Mouse (Mus musculus): ENCODE results near the gene Dapk3. TPM values are rescaled to one million over a fixed set of nuclear protein-coding genes. Genes with fewer than 3 reads are reported as not detected.

The Dapk3 gene
- polyA plus RNA-seq, 1 experiment from 2014 or later = 65.4 TPM

- peak overlapping the region; percentile 82 for H3K4me2 ChIP-seq
- H3K4me1 ChIP-seq = peaks cover 56% of the 10 kb centered on the region
- H3K9me3 ChIP-seq = no peaks in the 10 kb centered on the region
- ATAC-seq (ENCODE audit: insufficient read depth, low FRiP score, low read depth) = no peak
- 39% methylated on average over 8 of the region's 8 CpGs for WGBS
- peaks cover 20% of the 10 kb centered on the region for H3K36me3 ChIP-seq
- H3K9ac ChIP-seq = peak overlapping the region; percentile 19; the same call in 1 of the 2 replicates
- 0 out of 2 replicates have a peak, but pooled peaks cover 3% of the 10 kb centered on the region for H3K27me3 ChIP-seq (replicated peaks)
- H3K27ac ChIP-seq = peak overlapping the region; percentile 87
- H3K4me3 ChIP-seq (replicated peaks) = peak overlapping the region; percentile 81
Observed at GRCm38 (mm10) chr10:81140005-81140404, 42.8 kb upstream of the Dapk3 start.

GRCm38 (mm10) chr10:81140717-81141454 lies 41.9 kb upstream of the Dapk3 start:
- Histone ChIP-seq H3K4me2 (peak overlapping the region; percentile 82), H3K4me3 (replicated peaks) (peak overlapping the region; percentile 81), H3K4me1 (peaks cover 53% of the 10 kb centered on the region), H3K27ac (peak overlapping the region; percentile 87), H3K27me3 (replicated peaks) (no peaks in the 10 kb centered on the region), H3K9me3 (no peaks in the 10 kb centered on the region), H3K9ac (peak overlapping the region; percentile 19; the same call in 1 of the 2 replicates), H3K36me3 (peaks cover 29% of the 10 kb centered on the region)
- no peak for ATAC-seq (ENCODE audit: insufficient read depth, low FRiP score, low read depth)
- 39% methylated on average over 10 of the region's 10 CpGs for WGBS

GRCm38 (mm10) chr10:81141455-81142210 lies 41.2 kb upstream of the Dapk3 start:
- H3K9me3 ChIP-seq = no peaks in the 10 kb centered on the region
- peak overlapping the region; percentile 10; the same call in 1 of the 2 replicates for H3K9ac ChIP-seq
- peak overlapping the region; percentile 82 for H3K4me2 ChIP-seq
- no peaks in the 10 kb centered on the region for H3K27me3 ChIP-seq (replicated peaks)
- H3K4me3 ChIP-seq (replicated peaks) = peak overlapping the region; percentile 81
- ATAC-seq (ENCODE audit: insufficient read depth, low FRiP score, low read depth) = no peak
- H3K27ac ChIP-seq = peak overlapping the region; percentile 87
- peaks cover 37% of the 10 kb centered on the region for H3K36me3 ChIP-seq
- H3K4me1 ChIP-seq = peaks cover 56% of the 10 kb centered on the region
- 68% methylated on average over 7 of the region's 7 CpGs for WGBS

- H3K4me1 ChIP-seq = peaks cover 61% of the 10 kb centered on the region
- peaks cover 46% of the 10 kb centered on the region for H3K36me3 ChIP-seq
- peak overlapping the region; percentile 87 for H3K27ac ChIP-seq
- WGBS = 72% methylated on average over 5 of the region's 5 CpGs
- peak overlapping the region; percentile 82 for H3K4me2 ChIP-seq
- ATAC-seq (ENCODE audit: insufficient read depth, low FRiP score, low read depth) = no peak
- H3K27me3 ChIP-seq (replicated peaks) = no peaks in the 10 kb centered on the region
- no peak overlapping the region for H3K4me3 ChIP-seq (replicated peaks)
- no peaks in the 10 kb centered on the region for H3K9me3 ChIP-seq
- H3K9ac ChIP-seq = 0 out of 2 replicates have a peak overlapping the region, but pooled peaks have one; percentile 4
Observed at GRCm38 (mm10) chr10:81142551-81142981, 40.2 kb upstream of the Dapk3 start.

GRCm38 (mm10) chr10:81143157-81143633 lies 39.6 kb upstream of the Dapk3 start:
- Histone ChIP-seq H3K36me3 (peaks cover 52% of the 10 kb centered on the region), H3K4me1 (peaks cover 61% of the 10 kb centered on the region), H3K9ac (0 out of 2 replicates have a peak overlapping the region, but pooled peaks have one; percentile 4), H3K27me3 (replicated peaks) (no peaks in the 10 kb centered on the region), H3K9me3 (no peaks in the 10 kb centered on the region), H3K4me3 (replicated peaks) (no peak overlapping the region), H3K27ac (peak overlapping the region; percentile 87), H3K4me2 (peak overlapping the region; percentile 82; the same call in 1 of the 2 replicates)
- WGBS = 82% methylated on average over 7 of the region's 7 CpGs
- ATAC-seq (ENCODE audit: insufficient read depth, low FRiP score, low read depth) = no peak

- Histone ChIP-seq H3K36me3 (peaks cover 60% of the 10 kb centered on the region), H3K4me2 (no peak overlapping the region), H3K9me3 (no peaks in the 10 kb centered on the region), H3K4me1 (peaks cover 59% of the 10 kb centered on the region), H3K4me3 (replicated peaks) (no peak overlapping the region), H3K27ac (no peak overlapping the region), H3K9ac (no peak overlapping the region), H3K27me3 (replicated peaks) (no peaks in the 10 kb centered on the region)
- no peak for ATAC-seq (ENCODE audit: insufficient read depth, low FRiP score, low read depth)
- WGBS = 93% methylated on average over 52 of the region's 52 CpGs
Observed at GRCm38 (mm10) chr10:81143845-81144437, 38.9 kb upstream of the Dapk3 start.

- ATAC-seq (ENCODE audit: insufficient read depth, low FRiP score, low read depth) = no peak
- Histone ChIP-seq H3K4me1 (peaks cover 51% of the 10 kb centered on the region), H3K27me3 (replicated peaks) (no peaks in the 10 kb centered on the region), H3K4me2 (no peak overlapping the region), H3K9ac (no peak overlapping the region), H3K9me3 (no peaks in the 10 kb centered on the region), H3K27ac (peak overlapping the region; percentile 84; the same call in 1 of the 2 replicates), H3K36me3 (peaks cover 65% of the 10 kb centered on the region), H3K4me3 (replicated peaks) (no peak overlapping the region)
- WGBS = 91% methylated on average over 27 of the region's 27 CpGs
Observed at GRCm38 (mm10) chr10:81144667-81145066, 38.1 kb upstream of the Dapk3 start.

GRCm38 (mm10) chr10:81145307-81145706 lies 37.5 kb upstream of the Dapk3 start:
- H3K4me1 ChIP-seq = peaks cover 45% of the 10 kb centered on the region
- H3K9ac ChIP-seq = no peak overlapping the region
- H3K27me3 ChIP-seq (replicated peaks) = no peaks in the 10 kb centered on the region
- H3K4me3 ChIP-seq (replicated peaks) = peak overlapping the region; percentile 12; the same call in 1 of the 2 replicates
- peak overlapping the region; percentile 84 for H3K27ac ChIP-seq
- 91% methylated on average over 6 of the region's 6 CpGs for WGBS
- peaks cover 72% of the 10 kb centered on the region for H3K36me3 ChIP-seq
- no peak for ATAC-seq (ENCODE audit: insufficient read depth, low FRiP score, low read depth)
- H3K9me3 ChIP-seq = no peaks in the 10 kb centered on the region
- peak overlapping the region; percentile 38; the same call in 1 of the 2 replicates for H3K4me2 ChIP-seq

- WGBS = 67% methylated on average over 7 of the region's 7 CpGs
Observed at GRCm38 (mm10) chr10:81145778-81146177, 37.0 kb upstream of the Dapk3 start.

GRCm38 (mm10) chr10:81146296-81146695 lies 36.5 kb upstream of the Dapk3 start:
- 65% methylated on average over 4 of the region's 4 CpGs for WGBS
- Histone ChIP-seq H3K4me3 (replicated peaks) (peak overlapping the region; percentile 12; the same call in 1 of the 2 replicates), H3K36me3 (peaks cover 75% of the 10 kb centered on the region), H3K27ac (peak overlapping the region; percentile 84), H3K4me2 (peak overlapping the region; percentile 38), H3K9me3 (no peaks in the 10 kb centered on the region), H3K4me1 (peaks cover 35% of the 10 kb centered on the region), H3K27me3 (replicated peaks) (no peaks in the 10 kb centered on the region), H3K9ac (no peak overlapping the region; the same call in 1 of the 2 replicates)
- peak; percentile 11 for ATAC-seq (ENCODE audit: insufficient read depth, low FRiP score, low read depth)

More at GRCm38 (mm10) chr10:81145778-81146177, 37.0 kb upstream of the Dapk3 start:
- ATAC-seq (ENCODE audit: insufficient read depth, low FRiP score, low read depth) = peak; percentile 54
- Histone ChIP-seq H3K27me3 (replicated peaks) (no peaks in the 10 kb centered on the region), H3K9ac (no peak overlapping the region), H3K27ac (peak overlapping the region; percentile 84), H3K4me3 (replicated peaks) (peak overlapping the region; percentile 12; the same call in 1 of the 2 replicates), H3K9me3 (no peaks in the 10 kb centered on the region), H3K4me1 (peaks cover 40% of the 10 kb centered on the region), H3K4me2 (peak overlapping the region; percentile 38), H3K36me3 (peaks cover 75% of the 10 kb centered on the region)

- Histone ChIP-seq H3K27me3 (replicated peaks) (no peaks in the 10 kb centered on the region), H3K9ac (no peak overlapping the region), H3K9me3 (no peaks in the 10 kb centered on the region), H3K36me3 (peaks cover 81% of the 10 kb centered on the region), H3K4me3 (replicated peaks) (no peak overlapping the region), H3K4me2 (no peak overlapping the region), H3K4me1 (peaks cover 16% of the 10 kb centered on the region; the same call in 1 of the 2 replicates), H3K27ac (no peak overlapping the region)
- ATAC-seq (ENCODE audit: insufficient read depth, low FRiP score, low read depth) = no peak
- 74% methylated on average over 6 of the region's 6 CpGs for WGBS
Observed at GRCm38 (mm10) chr10:81151261-81151660, 31.5 kb upstream of the Dapk3 start.

Data from stomach, embryonic 15.5 days (tissue).